Mouse (Mus musculus): ENCODE measurements at regions not wholly inside any gene's neighbourhood (a gene's known extent, or its start where the extent isn't known, plus 50 kb on each side); places are given as distances from the start of the nearest gene placed in this dataset.

DNA sequence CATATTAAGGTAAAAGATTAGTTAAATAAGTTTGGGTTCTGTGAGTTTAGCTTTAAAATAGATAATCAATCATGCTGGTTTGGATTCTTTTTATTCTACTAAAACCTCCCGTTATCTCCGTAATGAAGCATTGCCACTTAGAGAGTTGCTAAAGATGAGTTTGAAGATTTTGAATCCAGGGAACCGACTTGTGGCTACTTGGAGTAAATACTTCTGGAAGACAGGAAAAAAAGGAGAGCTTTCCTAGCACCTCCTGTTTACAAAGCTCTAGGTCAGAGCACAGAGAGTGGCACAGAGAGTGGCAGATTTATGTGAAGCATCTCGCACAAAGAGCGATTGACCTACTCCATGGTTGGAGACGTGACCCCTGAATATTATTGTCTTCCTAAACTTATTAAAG lies 227.4 kb downstream of the Usp25 start:
- ATAC-seq (ENCODE audit: insufficient number of reproducible peaks, low FRiP score, low TSS enrichment) = no peak

DNA sequence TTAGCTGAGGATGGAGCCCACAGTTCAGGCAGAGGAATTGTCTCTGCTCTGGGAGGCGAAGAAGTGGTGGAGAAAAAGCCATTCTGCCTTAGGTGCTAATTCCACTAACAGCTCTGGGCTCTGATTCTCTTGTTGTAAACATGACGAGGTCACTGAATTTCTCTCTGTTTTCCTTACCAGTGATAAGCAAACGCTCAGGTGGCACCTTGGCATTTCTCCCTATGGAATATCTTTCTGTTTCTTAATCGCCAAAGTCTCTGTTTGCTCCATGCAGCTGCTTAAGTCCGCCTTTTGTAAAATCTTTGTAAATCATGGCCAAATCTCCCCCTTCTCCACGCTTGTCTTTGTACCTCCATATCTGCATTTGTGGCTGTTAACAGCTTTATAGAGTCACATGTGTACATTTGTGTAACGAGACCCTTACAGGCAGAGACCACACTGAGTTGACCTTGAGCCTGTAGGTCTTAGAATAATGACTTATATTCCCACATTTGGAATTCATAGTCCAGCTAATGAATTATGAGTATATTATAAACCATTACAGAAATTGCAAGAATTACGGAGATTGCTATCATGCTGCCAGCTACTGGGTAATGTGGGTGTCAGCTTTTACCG lies 225.8 kb downstream of the Usp25 start:
- no peak for ATAC-seq (ENCODE audit: insufficient number of reproducible peaks, low FRiP score, low TSS enrichment)

DNA sequence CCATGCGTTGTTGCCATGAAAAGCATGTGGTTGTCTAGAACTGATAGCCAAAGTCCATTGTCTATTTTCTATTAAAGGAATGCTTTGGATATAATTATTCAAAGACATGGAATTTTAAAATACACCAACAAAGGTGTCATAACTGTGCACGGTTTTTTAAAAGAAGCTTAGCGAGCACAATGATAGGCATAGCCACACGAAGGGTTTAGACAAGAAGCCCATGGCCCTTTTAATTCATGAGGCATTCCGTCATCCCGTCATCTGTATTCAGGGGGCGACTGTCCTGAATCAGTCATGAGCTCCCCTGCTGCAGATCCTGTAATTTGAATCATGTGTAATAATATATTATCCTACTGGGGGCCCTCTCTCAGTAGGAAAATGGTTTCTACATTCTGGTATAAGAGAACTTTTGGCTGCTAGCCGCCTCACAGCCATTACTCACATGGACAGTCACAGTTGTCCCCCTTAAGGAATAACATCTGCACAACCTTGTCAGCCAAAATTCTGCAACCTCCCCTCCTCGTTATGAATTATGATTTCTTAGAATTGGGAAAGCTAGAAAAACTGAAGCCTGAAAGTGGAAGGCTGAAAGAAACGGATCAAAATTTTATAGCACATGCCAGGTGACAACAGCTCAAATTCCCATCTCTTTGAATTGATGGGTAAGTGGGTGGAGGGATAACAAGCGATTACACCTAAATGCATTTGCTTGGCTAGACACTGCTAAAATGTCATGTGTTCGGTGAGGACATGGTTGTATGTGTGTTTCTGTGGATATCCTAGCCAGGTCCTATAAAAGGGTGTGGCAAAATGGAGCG lies 225.1 kb downstream of the Usp25 start:
- no peak for ATAC-seq (ENCODE audit: insufficient number of reproducible peaks, low FRiP score, low TSS enrichment)

DNA sequence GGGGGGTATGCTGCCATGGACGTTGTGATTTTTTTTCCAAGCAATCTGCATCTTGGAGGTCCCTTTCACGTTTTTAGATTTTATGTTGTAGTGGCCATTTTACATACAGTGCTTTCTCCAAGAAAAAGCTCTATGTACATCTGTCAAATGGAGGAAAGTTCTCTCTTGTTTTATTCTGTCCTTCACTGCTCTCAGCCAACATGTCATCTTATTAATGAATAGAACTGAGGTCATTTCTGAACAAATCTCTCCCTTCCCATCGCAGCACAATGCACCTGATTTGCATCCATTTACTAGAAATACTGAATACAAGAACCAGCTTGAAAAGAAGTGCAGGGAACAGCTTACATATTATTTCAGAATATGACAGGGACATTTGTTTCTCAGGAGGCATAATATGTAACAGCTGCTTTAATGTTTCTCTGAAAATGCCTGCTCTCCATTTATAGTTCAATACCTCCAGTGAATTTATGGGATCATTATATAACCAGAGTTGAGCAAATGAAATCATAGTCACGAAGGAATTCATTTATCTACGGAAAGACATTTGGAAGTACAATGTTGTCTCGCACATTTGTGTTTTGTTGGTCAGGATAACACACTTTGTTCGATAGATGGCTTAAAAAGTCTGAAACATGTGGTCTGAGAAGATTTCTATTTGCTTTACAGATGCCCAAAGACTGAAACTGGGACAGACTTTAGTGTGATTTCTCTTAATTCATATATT lies 224.3 kb downstream of the Usp25 start:
- ATAC-seq (ENCODE audit: insufficient number of reproducible peaks, low FRiP score, low TSS enrichment) = no peak

DNA sequence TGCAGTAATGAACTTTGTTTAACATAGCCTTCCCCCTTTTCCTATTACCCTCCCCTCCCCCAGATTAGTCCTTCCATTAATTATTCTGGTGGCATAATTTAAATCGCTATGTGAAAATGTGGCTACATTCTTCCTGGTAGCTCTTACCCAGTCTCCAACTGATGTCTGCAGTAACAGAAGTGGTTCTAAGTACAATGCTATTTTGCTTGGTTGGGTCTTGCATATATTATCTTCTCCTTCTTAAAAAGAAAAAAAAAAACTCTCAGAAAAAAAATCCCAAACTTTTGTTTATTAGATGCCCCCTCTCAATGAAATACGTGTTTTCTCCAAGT lies 223.7 kb downstream of the Usp25 start:
- 0 out of 2 replicates have a peak, but pooled peaks have one; percentile 2 for ATAC-seq (ENCODE audit: insufficient number of reproducible peaks, low FRiP score, low TSS enrichment)

DNA sequence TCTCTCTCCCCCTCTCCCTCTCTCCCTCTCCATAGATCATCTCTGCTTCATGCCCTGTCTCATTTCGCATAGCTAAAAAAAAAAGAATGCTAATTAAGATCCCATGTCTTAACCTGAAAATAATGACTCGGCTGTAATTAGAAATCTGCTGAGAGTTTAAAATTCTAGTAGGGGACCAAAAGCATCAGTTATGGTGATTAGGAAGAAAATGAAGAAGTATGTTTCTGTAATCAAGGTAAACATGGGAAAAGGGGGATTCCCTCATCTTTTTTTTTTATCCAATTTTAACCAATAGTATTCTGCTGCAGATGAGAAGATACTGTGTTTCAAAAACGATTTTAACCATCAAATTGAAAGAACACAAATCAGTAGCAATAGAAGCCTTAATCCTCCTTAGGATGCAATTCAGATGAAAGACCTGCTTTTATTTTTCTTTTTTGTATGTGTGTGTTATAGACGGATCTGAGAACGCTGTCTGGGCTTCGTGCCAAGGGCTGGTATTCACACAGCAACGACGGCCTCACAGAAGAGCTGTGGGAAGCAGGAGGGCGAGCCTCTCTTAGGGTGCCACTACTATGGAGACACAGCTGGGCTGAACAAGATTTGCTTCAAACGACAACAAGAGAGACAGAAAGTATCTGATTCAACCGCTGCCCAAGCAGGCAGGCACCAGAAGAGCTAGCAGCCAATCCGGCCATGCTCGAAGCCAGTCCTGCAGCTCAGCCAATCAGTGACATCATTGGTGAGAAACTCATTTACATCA lies 223.2 kb downstream of the Usp25 start:
- peak; percentile 79 for ATAC-seq (ENCODE audit: insufficient number of reproducible peaks, low FRiP score, low TSS enrichment)

DNA sequence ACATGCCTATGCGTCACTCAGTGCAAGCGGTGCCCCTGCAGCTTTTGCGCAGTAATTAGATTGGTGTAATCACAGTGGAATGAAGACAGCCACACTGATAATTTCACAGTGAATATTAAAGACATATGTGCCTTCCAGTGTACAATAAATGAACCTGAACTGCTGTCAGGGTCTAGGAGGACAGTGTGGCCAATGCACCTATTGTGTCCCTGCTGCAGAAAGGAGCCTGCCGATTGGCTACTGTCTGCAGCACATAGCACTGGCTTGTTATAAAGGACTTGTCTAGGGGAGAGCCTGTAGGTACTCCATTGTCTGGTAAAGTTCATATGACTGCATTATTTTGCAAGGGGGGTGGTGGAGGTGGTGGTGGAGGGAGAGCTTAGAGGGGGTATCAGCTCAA lies 222.5 kb downstream of the Usp25 start:
- ATAC-seq (ENCODE audit: insufficient number of reproducible peaks, low FRiP score, low TSS enrichment) = peak; percentile 87

DNA sequence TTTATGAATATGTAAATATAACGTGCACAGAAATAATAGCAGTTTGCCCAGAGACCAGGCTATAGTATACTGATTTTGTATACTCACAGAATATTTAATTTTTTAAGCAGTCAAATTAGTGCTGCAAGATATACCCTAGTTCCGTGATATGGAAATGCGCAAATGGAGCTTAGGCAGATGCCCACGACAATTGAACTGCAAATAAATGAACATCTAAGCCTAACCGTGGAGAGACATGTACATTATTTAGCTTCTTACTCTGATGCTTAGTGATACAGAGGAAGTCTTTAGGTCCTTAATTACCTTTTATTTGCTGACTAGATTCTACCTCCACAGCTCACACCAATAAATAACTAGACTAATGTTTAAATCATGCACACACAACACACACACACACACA lies 221.9 kb downstream of the Usp25 start:
- no peak for ATAC-seq (ENCODE audit: insufficient number of reproducible peaks, low FRiP score, low TSS enrichment)

All from cerebellum, adult (tissue).